In the genomic region with DNA sequence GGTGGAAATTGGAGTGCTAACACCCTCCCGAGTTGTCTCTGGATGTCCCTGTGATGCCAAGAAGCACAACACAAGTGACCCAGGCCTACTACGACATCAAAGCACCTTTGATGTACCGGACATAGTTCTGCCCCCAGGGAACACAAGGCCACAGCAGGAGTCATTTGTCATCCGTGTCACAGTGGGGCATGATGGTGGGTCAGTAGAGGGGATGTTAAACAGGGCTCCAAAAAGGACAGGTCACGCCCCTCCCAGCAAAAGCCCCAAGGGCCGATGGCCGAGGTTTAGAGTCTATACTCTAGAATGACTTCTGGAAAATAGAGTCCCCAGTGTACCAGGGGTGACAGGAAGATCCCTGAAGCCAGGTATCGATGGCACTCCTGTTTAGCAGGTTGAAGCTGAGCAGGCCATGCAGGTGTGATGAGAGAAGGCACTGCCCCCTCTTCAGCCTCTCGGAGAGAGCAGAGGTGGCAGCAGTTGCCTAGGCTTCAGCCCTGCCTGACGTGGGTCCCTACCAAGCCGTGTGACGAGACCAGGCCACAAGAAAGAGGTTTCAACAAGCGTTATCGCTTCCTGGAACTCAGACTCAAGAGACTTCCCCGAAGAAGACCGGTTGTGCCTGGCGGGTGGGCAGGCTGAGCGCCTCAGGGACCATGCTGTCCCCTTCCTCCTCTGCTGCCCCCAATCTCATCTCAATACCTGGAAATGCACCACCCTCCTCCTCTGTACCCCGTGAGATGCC, we compare ENCODE assay signal across 15 mouse cellular contexts. TPM values are rescaled to one million over a fixed set of nuclear protein-coding genes. Genes with fewer than 3 reads are reported as not detected.
A peak's percentile ranks its signal among the peaks of the same experiment; 100 is the strongest.
DNase-seq lines count a peak whose midpoint lies in the region; TF ChIP-seq lines count a peak whose summit lies in the region.
"Had no signal": no experiment of that assay in that cellular context is flagged by ENCODE, and none has a peak within 500 bp of the region (broad histone marks: within the 10 kb centered on the region; RNA-seq: fewer than 3 reads in every experiment).

No protein-coding gene starts in this region.

- DNase-seq in heart, embryonic 10.5 days (ENCODE audit: low spot score): no peak
- DNase-seq in heart, postnatal 10 days: no peak
- peak; percentile 86 for DNase-seq in thymus, postnatal 0 days (ENCODE audit: low spot score)
- no peak for DNase-seq in right cerebral cortex, postnatal 36 days (ENCODE audit: low spot score in 2 of 2)
- DNase-seq in hindbrain, embryonic 10.5 days (ENCODE audit: low spot score): no peak
- DNase-seq in layer of hippocampus, adult 18-20 months (ENCODE audit: low spot score in 2 of 2): no peak
- DNase-seq: cerebellum, postnatal 10 days; gastrocnemius, adult 2 months; lung, embryonic 14.5 days had no signal

- peaks cover 21% of the 10 kb centered on the region for H3K27me3 ChIP-seq in heart, embryonic 10.5 days (ENCODE audit: insufficient read depth, poor library complexity, severe bottlenecking)
- peaks cover 1% of the 10 kb centered on the region for H3K27me3 ChIP-seq in megakaryocyte, embryonic 14.5 days (replicated peaks)
- H3K27me3 ChIP-seq in hindbrain, embryonic 10.5 days (ENCODE audit: insufficient read depth, poor library complexity, severe bottlenecking): peaks cover 9% of the 10 kb centered on the region
- H3K27me3 ChIP-seq: kidney, embryonic 15.5 days had no signal

- H3K36me3 ChIP-seq in heart, embryonic 10.5 days: no peaks in the 10 kb centered on the region
- H3K36me3 ChIP-seq in megakaryocyte, embryonic 14.5 days (replicated peaks; ENCODE audit: low read length): no peaks in the 10 kb centered on the region
- no peaks in the 10 kb centered on the region for H3K36me3 ChIP-seq in hindbrain, embryonic 10.5 days
- H3K36me3 ChIP-seq: kidney, embryonic 15.5 days had no signal

- WGBS in heart, embryonic 10.5 days: 49% methylated on average over 19 of the region's 19 CpGs
- 26% methylated on average over 19 of the region's 19 CpGs for WGBS in bone marrow, adult 2 months
- WGBS in hindbrain, embryonic 10.5 days: 55% methylated on average over 19 of the region's 19 CpGs

- intact Hi-C loops in heart, postnatal 10 days (cut with DNase I): no loop called here

- H3K4me1 ChIP-seq in heart, embryonic 10.5 days: peaks cover 42% of the 10 kb centered on the region
- peaks cover 13% of the 10 kb centered on the region for H3K4me1 ChIP-seq in bone marrow, adult 2 months (ENCODE audit: control insufficient read depth, insufficient read depth, low read length)
- H3K4me1 ChIP-seq in megakaryocyte, embryonic 14.5 days: peaks cover 96% of the 10 kb centered on the region
- H3K4me1 ChIP-seq in hindbrain, embryonic 10.5 days (replicated peaks): peaks cover 12% of the 10 kb centered on the region; the same call in 1 of the 2 replicates

- H3K9me3 ChIP-seq in heart, embryonic 10.5 days: no peaks in the 10 kb centered on the region
- H3K9me3 ChIP-seq in megakaryocyte, embryonic 14.5 days: no peaks in the 10 kb centered on the region
- no peaks in the 10 kb centered on the region for H3K9me3 ChIP-seq in hindbrain, embryonic 10.5 days
- H3K9me3 ChIP-seq: kidney, embryonic 15.5 days had no signal

- TF ChIP-seq POLR2A in bone marrow, adult 2 months (IDR thresholded peaks at IDR 0.05; ENCODE audit: borderline replicate concordance, control insufficient read depth, low read depth, low read length): no peak

- H3K27ac ChIP-seq in heart, embryonic 10.5 days: peak overlapping the region; percentile 23; the same call in 1 of the 2 replicates
- peak overlapping the region; percentile 45 for H3K27ac ChIP-seq in bone marrow, adult 2 months (ENCODE audit: control insufficient read depth, insufficient read depth, low read depth, low read length, poor library complexity)
- no peak overlapping the region for H3K27ac ChIP-seq in hindbrain, embryonic 10.5 days
- H3K27ac ChIP-seq: gastrocnemius, adult 2 months; kidney, embryonic 15.5 days had no signal

- H3K4me3 ChIP-seq in heart, embryonic 10.5 days: no peak overlapping the region
- no peak overlapping the region for H3K4me3 ChIP-seq in bone marrow, adult 2 months (replicated peaks; ENCODE audit: control insufficient read depth, low read depth, low read length)
- peak overlapping the region; percentile 69 for H3K4me3 ChIP-seq in megakaryocyte, embryonic 14.5 days (replicated peaks)
- H3K4me3 ChIP-seq in hindbrain, embryonic 10.5 days: no peak overlapping the region
- H3K4me3 ChIP-seq: gastrocnemius, adult 2 months; kidney, embryonic 15.5 days had no signal

- no peak for TF ChIP-seq CTCF in bone marrow, adult 2 months (IDR thresholded peaks at IDR 0.05; ENCODE audit: control insufficient read depth, insufficient read depth, low read length)

RNA-seq across cellular contexts. Expression of gene Socs1, which starts 13.4 kb away (rescaled TPM):
- polyA plus RNA-seq in heart, embryonic 10.5 days (2016; fragmentation: Nextera tagmentation; extraction: Ambion mirVana): 3.7 and 4.1 TPM in 2 replicates
- 1 to 10 TPM; 1.2 to 1.5 TPM for total RNA-seq in heart, postnatal 10 days (2021)
- polyA plus RNA-seq in bone marrow, adult 2 months (2011; ENCODE audit: insufficient read depth, insufficient read length, low replicate concordance, missing spikeins): 2.8 and 4.8 TPM in 2 replicates
- 13.2 and 35.3 TPM in 2 replicates for polyA plus RNA-seq in megakaryocyte, embryonic 14.5 days (2012; ENCODE audit: insufficient read depth, low replicate concordance)
- 146 and 184 TPM in 2 replicates for polyA plus RNA-seq in thymus, postnatal 0 days (2015; fragmentation: Nextera tagmentation; extraction: Ambion mirVana)
- polyA plus RNA-seq in hindbrain, embryonic 10.5 days (2016; fragmentation: Nextera tagmentation; extraction: Ambion mirVana): 2.7 and 3.4 TPM in 2 replicates
- total RNA-seq in layer of hippocampus, adult 18-20 months (2021): under 1 TPM; 0.71 to 0.82 TPM

RNA-seq across cellular contexts. Expression of gene Tnp2, which starts 16.5 kb away (rescaled TPM):
- polyA plus RNA-seq in heart, embryonic 10.5 days (2016; fragmentation: Nextera tagmentation; extraction: Ambion mirVana): not detected in 2 replicates
- total RNA-seq in heart, postnatal 10 days (2021): not detected
- not detected in 2 replicates for polyA plus RNA-seq in bone marrow, adult 2 months (2011; ENCODE audit: insufficient read depth, insufficient read length, low replicate concordance, missing spikeins)
- polyA plus RNA-seq in megakaryocyte, embryonic 14.5 days (2012; ENCODE audit: insufficient read depth, low replicate concordance): not detected in 2 replicates
- 3.7 and 4.5 TPM in 2 replicates for polyA plus RNA-seq in thymus, postnatal 0 days (2015; fragmentation: Nextera tagmentation; extraction: Ambion mirVana)
- not detected in 2 replicates for polyA plus RNA-seq in hindbrain, embryonic 10.5 days (2016; fragmentation: Nextera tagmentation; extraction: Ambion mirVana)
- not detected for total RNA-seq in layer of hippocampus, adult 18-20 months (2021)
- total RNA-seq: gastrocnemius, adult 2 months; heart, postnatal 25 days; left cerebral cortex, adult 18-20 months had no signal
- polyA plus RNA-seq: C2C12; kidney, embryonic 15.5 days; lung, embryonic 14.5 days had no signal

RNA-seq across cellular contexts. Expression of gene Prm3, which starts 18.8 kb away (rescaled TPM):
- not detected in 2 replicates for polyA plus RNA-seq in heart, embryonic 10.5 days (2016; fragmentation: Nextera tagmentation; extraction: Ambion mirVana)
- total RNA-seq in heart, postnatal 10 days (2021): not detected
- not detected in 2 replicates for polyA plus RNA-seq in bone marrow, adult 2 months (2011; ENCODE audit: insufficient read depth, insufficient read length, low replicate concordance, missing spikeins)
- polyA plus RNA-seq in megakaryocyte, embryonic 14.5 days (2012; ENCODE audit: insufficient read depth, low replicate concordance): not detected in 2 replicates
- not detected in 2 replicates for polyA plus RNA-seq in thymus, postnatal 0 days (2015; fragmentation: Nextera tagmentation; extraction: Ambion mirVana)
- polyA plus RNA-seq in hindbrain, embryonic 10.5 days (2016; fragmentation: Nextera tagmentation; extraction: Ambion mirVana): not detected in 2 replicates
- not detected for total RNA-seq in layer of hippocampus, adult 18-20 months (2021)
- total RNA-seq: gastrocnemius, adult 2 months; heart, postnatal 25 days; left cerebral cortex, adult 18-20 months had no signal
- polyA plus RNA-seq: C2C12; kidney, embryonic 15.5 days; lung, embryonic 14.5 days had no signal

RNA-seq across cellular contexts. Expression of gene Prm2, which starts 24.0 kb away (rescaled TPM):
- not detected in 2 replicates for polyA plus RNA-seq in heart, embryonic 10.5 days (2016; fragmentation: Nextera tagmentation; extraction: Ambion mirVana)
- total RNA-seq in heart, postnatal 10 days (2021): not detected
- polyA plus RNA-seq in bone marrow, adult 2 months (2011; ENCODE audit: insufficient read depth, insufficient read length, low replicate concordance, missing spikeins): not detected in 2 replicates
- not detected in 2 replicates for polyA plus RNA-seq in megakaryocyte, embryonic 14.5 days (2012; ENCODE audit: insufficient read depth, low replicate concordance)
- polyA plus RNA-seq in thymus, postnatal 0 days (2015; fragmentation: Nextera tagmentation; extraction: Ambion mirVana): not detected in 2 replicates
- not detected in 2 replicates for polyA plus RNA-seq in hindbrain, embryonic 10.5 days (2016; fragmentation: Nextera tagmentation; extraction: Ambion mirVana)
- total RNA-seq in layer of hippocampus, adult 18-20 months (2021): not detected
- total RNA-seq: gastrocnemius, adult 2 months; heart, postnatal 25 days; left cerebral cortex, adult 18-20 months had no signal
- polyA plus RNA-seq: C2C12; kidney, embryonic 15.5 days; lung, embryonic 14.5 days had no signal

RNA-seq across cellular contexts. Expression of gene Prm1, which starts 33.7 kb away (rescaled TPM):
- 0.36 TPM in 1 of 2 replicates, not detected in the other for polyA plus RNA-seq in heart, embryonic 10.5 days (2016; fragmentation: Nextera tagmentation; extraction: Ambion mirVana)
- total RNA-seq in heart, postnatal 10 days (2021): not detected
- 4.6 TPM in 1 of 2 replicates, not detected in the other for polyA plus RNA-seq in bone marrow, adult 2 months (2011; ENCODE audit: insufficient read depth, insufficient read length, low replicate concordance, missing spikeins)
- polyA plus RNA-seq in megakaryocyte, embryonic 14.5 days (2012; ENCODE audit: insufficient read depth, low replicate concordance): not detected in 2 replicates
- polyA plus RNA-seq in thymus, postnatal 0 days (2015; fragmentation: Nextera tagmentation; extraction: Ambion mirVana): 1.4 and 2.1 TPM in 2 replicates
- not detected in 2 replicates for polyA plus RNA-seq in hindbrain, embryonic 10.5 days (2016; fragmentation: Nextera tagmentation; extraction: Ambion mirVana)
- total RNA-seq in layer of hippocampus, adult 18-20 months (2021): not detected
- total RNA-seq: gastrocnemius, adult 2 months; heart, postnatal 25 days; left cerebral cortex, adult 18-20 months had no signal
- polyA plus RNA-seq: C2C12; lung, embryonic 14.5 days had no signal
